Mouse (Mus musculus) lung, postnatal 0 days (tissue): ENCODE data around the gene Spsb2.

ENCODE experiments used
- CTCF ChIP-seq: IDR thresholded peaks from 2 replicates; pipeline ENCODE4 v1.5.1; 2016; ENCODE audit warnings: antibody characterized with exemption, mild to moderate bottlenecking
- EP300 ChIP-seq: IDR thresholded peaks from 2 replicates; pipeline ENCODE4 v1.6.1; 2016; ENCODE audit warnings: antibody characterized with exemption, mild to moderate bottlenecking, control low read depth

- TF ChIP-seq CTCF (no peak), EP300 (no peak)
Observed at GRCm38 (mm10) chr6:124854647-124855046, 46.2 kb downstream of the Spsb2 start.
